Mouse (Mus musculus) limb, embryonic 15.5 days (tissue): ENCODE results near the gene Hexb. TPM values are rescaled to one million over a fixed set of nuclear protein-coding genes. Genes with fewer than 3 reads are reported as not detected.

Source experiments
- ATAC-seq: fragments of 200-750 bp; cut with Nextera tagmentation; 2 replicates; pipeline ENCODE4 v1.8.0; 2017; ENCODE audit warnings: low read depth, moderate TSS enrichment; ENCODE audit not compliant: insufficient number of reproducible peaks, low FRiP score, low TSS enrichment
- H3K27ac ChIP-seq: fragments of 300-500 bp; sonication (generic); 2 replicates; pipeline ENCODE4 v1.5.1; 2015; ENCODE audit warnings: moderate library complexity, mild to moderate bottlenecking, inconsistent platforms
- H3K27me3 ChIP-seq: fragments of 300-500 bp; sonication (generic); 2 replicates; pipeline ENCODE4 v1.6.1; 2015; ENCODE audit warnings: inconsistent platforms
- H3K36me3 ChIP-seq: fragments of 300-500 bp; sonication (generic); 2 replicates; pipeline ENCODE4 v1.6.1; 2015; ENCODE audit warnings: inconsistent platforms
- H3K4me1 ChIP-seq: fragments of 300-500 bp; sonication (generic); 2 replicates; pipeline ENCODE4 v1.6.1; 2015; ENCODE audit warnings: inconsistent platforms
- H3K4me2 ChIP-seq: fragments of 300-500 bp; sonication (generic); 2 replicates; pipeline ENCODE4 v1.6.1; 2015; ENCODE audit warnings: mild to moderate bottlenecking, inconsistent platforms
- H3K4me3 ChIP-seq: fragments of 300-500 bp; sonication (generic); 2 replicates; pipeline ENCODE4 v1.5.1; 2015; ENCODE audit warnings: mild to moderate bottlenecking, inconsistent platforms
- H3K9ac ChIP-seq: fragments of 300-500 bp; sonication (generic); 2 replicates; pipeline ENCODE4 v1.6.1; 2015; ENCODE audit warnings: inconsistent platforms
- H3K9me3 ChIP-seq: fragments of 300-500 bp; sonication (generic); 2 replicates; pipeline ENCODE4 v1.6.1; 2016; ENCODE audit warnings: inconsistent platforms
- WGBS: fragments of 180-500 bp; shearing (Covaris S2); methylation state at CpG from one replicate; pipeline ENCODE4 v1.1.7; 2015; 5-methylcytosine and 5-hydroxymethylcytosine counted together
- polyA plus RNA-seq: library from polyadenylated mRNA; unstranded; fragments of >200 nt; fragmentation: Nextera tagmentation; extraction: Ambion mirVana; gene quantifications from 2 replicates; pipeline ENCODE4 v1.2.1, GENCODE M21; 2015

Gene Hexb
- polyA plus RNA-seq, 1 experiment from 2014 or later = 63.1 TPM

DNA sequence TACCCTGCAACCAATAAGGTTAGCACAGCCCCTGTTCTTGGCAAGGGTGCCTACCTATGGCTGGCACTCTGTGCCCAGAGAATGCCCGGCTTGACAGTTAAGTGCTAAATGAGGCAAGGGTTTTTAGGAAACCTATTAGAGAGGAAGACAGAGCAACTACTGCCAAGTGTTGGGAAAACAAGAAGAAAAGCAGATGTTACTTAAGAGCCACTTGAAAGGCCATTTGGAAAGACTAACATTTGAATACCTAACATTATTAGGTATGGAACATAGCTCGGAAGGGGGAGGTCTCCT, 1.3 kb downstream of the Hexb start:
- no peak for ATAC-seq
- H3K27me3 ChIP-seq = no peaks in the 10 kb centered on the region
- no peaks in the 10 kb centered on the region for H3K36me3 ChIP-seq
- peaks cover 13% of the 10 kb centered on the region for H3K4me1 ChIP-seq
- no peak overlapping the region for H3K27ac ChIP-seq
- no peak overlapping the region for H3K9ac ChIP-seq
- no peak overlapping the region for H3K4me2 ChIP-seq
- 62% methylated on average over 2 of the region's 2 CpGs for WGBS
- H3K9me3 ChIP-seq = no peaks in the 10 kb centered on the region
- no peak overlapping the region for H3K4me3 ChIP-seq

GRCm38 (mm10) chr13:97196186-97196924, 1.8 kb downstream of the Hexb start:
- H3K27me3 ChIP-seq = no peaks in the 10 kb centered on the region
- no peak overlapping the region for H3K4me2 ChIP-seq
- no peak overlapping the region for H3K4me3 ChIP-seq
- no peaks in the 10 kb centered on the region for H3K36me3 ChIP-seq
- ATAC-seq = no peak
- H3K4me1 ChIP-seq = peaks cover 13% of the 10 kb centered on the region
- H3K9ac ChIP-seq = no peak overlapping the region
- WGBS = 66% methylated on average over 12 of the region's 12 CpGs
- no peak overlapping the region for H3K27ac ChIP-seq
- H3K9me3 ChIP-seq = no peaks in the 10 kb centered on the region

GRCm38 (mm10) chr13:97193420-97193819, 4.7 kb downstream of the Hexb start:
- Histone ChIP-seq H3K4me3 (no peak overlapping the region), H3K27ac (no peak overlapping the region), H3K9ac (no peak overlapping the region), H3K9me3 (no peaks in the 10 kb centered on the region), H3K4me2 (no peak overlapping the region), H3K4me1 (peaks cover 13% of the 10 kb centered on the region), H3K27me3 (no peaks in the 10 kb centered on the region), H3K36me3 (no peaks in the 10 kb centered on the region; the same call in 1 of the 2 replicates)
- no peak for ATAC-seq
- 37% methylated on average over 7 of the region's 7 CpGs for WGBS

- 85% methylated on average over 11 of the region's 11 CpGs for whole genome bisulfite sequencing
- Histone ChIP-seq H3K36me3 (no peaks in the 10 kb centered on the region; the same call in 1 of the 2 replicates), H3K4me1 (peaks cover 10% of the 10 kb centered on the region), H3K9me3 (no peaks in the 10 kb centered on the region), H3K9ac (no peak overlapping the region), H3K27ac (no peak overlapping the region), H3K4me2 (no peak overlapping the region), H3K27me3 (no peaks in the 10 kb centered on the region), H3K4me3 (no peak overlapping the region)
- no peak for ATAC-seq
Observed at GRCm38 (mm10) chr13:97192649-97193048, 5.5 kb downstream of the Hexb start.

DNA sequence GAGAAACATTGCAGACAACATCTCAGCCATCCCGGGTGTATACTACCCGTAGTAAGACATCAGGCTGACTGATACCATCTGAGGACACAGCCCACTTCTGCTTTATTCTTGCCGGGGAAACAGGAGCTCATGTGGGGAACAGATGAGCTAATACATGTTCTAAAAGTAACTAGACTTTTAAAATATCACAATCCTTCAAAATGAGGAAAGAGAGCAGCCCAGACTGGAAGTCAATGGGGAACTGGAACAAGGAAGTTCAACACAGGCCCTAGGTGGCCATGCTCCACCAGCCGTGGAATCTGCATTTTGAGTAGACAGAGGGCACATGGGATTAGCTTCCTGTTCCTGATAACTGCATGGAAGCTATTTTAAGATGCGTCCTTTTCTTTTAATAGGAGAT, 10.5 kb downstream of the Hexb start:
- peaks cover 12% of the 10 kb centered on the region for H3K36me3 ChIP-seq
- 71% methylated on average over 5 of the region's 5 CpGs for WGBS
- no peak overlapping the region for H3K4me3 ChIP-seq
- ATAC-seq = no peak
- H3K27ac ChIP-seq = no peak overlapping the region
- no peak overlapping the region for H3K9ac ChIP-seq
- H3K9me3 ChIP-seq = no peaks in the 10 kb centered on the region
- no peaks in the 10 kb centered on the region for H3K27me3 ChIP-seq
- 0 out of 2 replicates have a peak, but pooled peaks cover 2% of the 10 kb centered on the region for H3K4me1 ChIP-seq
- no peak overlapping the region for H3K4me2 ChIP-seq

DNA sequence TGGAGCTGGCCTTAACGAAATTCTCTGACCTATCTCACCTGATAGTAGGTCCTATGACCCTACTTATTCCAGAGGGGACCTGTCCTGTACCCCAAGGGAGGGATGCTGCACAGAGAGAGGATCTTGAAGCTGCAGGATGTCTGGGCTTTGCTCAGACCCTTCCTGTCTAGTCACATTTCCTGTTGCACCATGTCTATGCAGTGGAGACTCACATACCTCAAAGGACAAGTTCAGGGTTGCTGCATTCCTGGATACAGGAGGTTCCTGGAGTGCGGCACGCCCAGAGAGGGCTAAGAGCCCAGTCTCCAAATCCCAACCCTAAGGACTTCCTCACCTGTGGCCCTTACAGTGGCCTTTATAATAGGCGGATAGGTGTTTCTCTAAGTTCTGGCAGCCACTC, 11.8 kb downstream of the Hexb start:
- H3K4me1 ChIP-seq = no peaks in the 10 kb centered on the region
- no peak overlapping the region for H3K4me2 ChIP-seq
- no peak overlapping the region for H3K27ac ChIP-seq
- no peaks in the 10 kb centered on the region for H3K27me3 ChIP-seq
- no peak for ATAC-seq
- no peak overlapping the region for H3K9ac ChIP-seq
- H3K9me3 ChIP-seq = no peaks in the 10 kb centered on the region
- H3K4me3 ChIP-seq = no peak overlapping the region
- peaks cover 12% of the 10 kb centered on the region for H3K36me3 ChIP-seq
- WGBS = 68% methylated on average over 4 of the region's 4 CpGs

- Histone ChIP-seq H3K27ac (no peak overlapping the region), H3K4me1 (no peaks in the 10 kb centered on the region), H3K36me3 (peaks cover 28% of the 10 kb centered on the region), H3K27me3 (no peaks in the 10 kb centered on the region), H3K9ac (no peak overlapping the region), H3K4me3 (no peak overlapping the region), H3K9me3 (no peaks in the 10 kb centered on the region), H3K4me2 (no peak overlapping the region)
- ATAC-seq = no peak
- 63% methylated on average over 5 of the region's 5 CpGs for WGBS
Observed at GRCm38 (mm10) chr13:97184656-97185055, 13.5 kb downstream of the Hexb start.

DNA sequence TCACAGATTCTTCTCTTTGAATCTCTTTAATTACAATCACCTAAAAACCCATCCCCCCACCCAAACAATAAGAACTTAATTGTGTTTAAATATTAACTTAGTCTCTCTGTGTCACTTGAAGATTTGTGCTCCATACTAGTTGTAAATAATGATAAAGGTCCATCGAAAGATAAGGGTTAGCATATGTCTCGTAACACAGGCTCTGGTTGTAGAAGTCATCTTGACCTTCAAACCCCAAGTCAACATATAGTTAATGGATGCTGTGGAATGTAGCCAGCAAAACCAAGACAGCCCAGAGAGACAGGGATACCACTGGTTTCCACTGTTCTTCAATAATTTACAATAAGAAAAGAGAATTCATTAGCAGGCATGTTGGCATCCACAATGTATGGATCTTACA, 14.0 kb downstream of the Hexb start:
- no peak overlapping the region for H3K4me2 ChIP-seq
- H3K27ac ChIP-seq = no peak overlapping the region
- H3K4me1 ChIP-seq = no peaks in the 10 kb centered on the region
- no peaks in the 10 kb centered on the region for H3K27me3 ChIP-seq
- H3K9ac ChIP-seq = no peak overlapping the region
- peaks cover 32% of the 10 kb centered on the region for H3K36me3 ChIP-seq
- H3K9me3 ChIP-seq = no peaks in the 10 kb centered on the region
- no peak overlapping the region for H3K4me3 ChIP-seq
- WGBS = 92% methylated on average over 2 of the region's 2 CpGs
- ATAC-seq = no peak

- WGBS = 65% methylated on average over 4 of the region's 4 CpGs
- no peaks in the 10 kb centered on the region for H3K9me3 ChIP-seq
- no peak for ATAC-seq
Observed at GRCm38 (mm10) chr13:97182821-97183220, 15.3 kb downstream of the Hexb start.

GRCm38 (mm10) chr13:97180113-97180828, 17.9 kb downstream of the Hexb start:
- H3K9me3 ChIP-seq = no peaks in the 10 kb centered on the region
- ATAC-seq = no peak

More at GRCm38 (mm10) chr13:97182821-97183220, 15.3 kb downstream of the Hexb start:
- Histone ChIP-seq H3K4me2 (no peak overlapping the region), H3K27me3 (no peaks in the 10 kb centered on the region), H3K9ac (no peak overlapping the region), H3K4me1 (no peaks in the 10 kb centered on the region), H3K27ac (no peak overlapping the region), H3K36me3 (peaks cover 44% of the 10 kb centered on the region), H3K4me3 (no peak overlapping the region)

GRCm38 (mm10) chr13:97178943-97179342, 19.2 kb downstream of the Hexb start:
- Histone ChIP-seq H3K27me3 (no peaks in the 10 kb centered on the region), H3K9ac (no peak overlapping the region), H3K4me3 (no peak overlapping the region), H3K4me2 (no peak overlapping the region), H3K27ac (no peak overlapping the region), H3K4me1 (no peaks in the 10 kb centered on the region), H3K36me3 (peaks cover 74% of the 10 kb centered on the region), H3K9me3 (no peaks in the 10 kb centered on the region)
- 86% methylated on average over 7 of the region's 7 CpGs for WGBS
- no peak for ATAC-seq

More at GRCm38 (mm10) chr13:97180113-97180828, 17.9 kb downstream of the Hexb start:
- 87% methylated on average over 6 of the region's 6 CpGs for WGBS
- no peak overlapping the region for H3K4me2 ChIP-seq
- H3K4me3 ChIP-seq = no peak overlapping the region
- peaks cover 65% of the 10 kb centered on the region for H3K36me3 ChIP-seq
- no peaks in the 10 kb centered on the region for H3K27me3 ChIP-seq
- H3K27ac ChIP-seq = no peak overlapping the region
- H3K9ac ChIP-seq = no peak overlapping the region
- no peaks in the 10 kb centered on the region for H3K4me1 ChIP-seq

DNA sequence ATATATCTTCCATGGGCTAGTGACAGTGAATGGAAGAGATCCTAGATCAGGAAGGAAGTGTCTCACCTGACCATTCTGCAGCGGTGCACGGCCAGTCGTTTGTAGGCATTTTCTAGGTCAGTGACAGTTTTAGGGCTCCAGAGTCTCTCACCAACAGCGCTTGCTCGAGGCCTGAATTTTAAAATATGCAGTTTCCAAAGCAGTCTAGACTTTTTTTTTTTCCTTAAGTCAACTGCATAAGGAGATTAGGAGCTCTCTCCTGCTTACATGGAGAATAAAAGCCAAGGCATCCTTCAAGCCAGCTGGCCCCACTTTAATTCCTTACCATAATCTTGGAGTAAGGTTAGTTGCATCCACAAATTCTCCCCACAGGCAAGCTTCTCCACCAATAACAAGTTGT, 21.4 kb downstream of the Hexb start:
- Histone ChIP-seq H3K36me3 (peaks cover 86% of the 10 kb centered on the region), H3K27me3 (no peaks in the 10 kb centered on the region), H3K4me2 (no peak overlapping the region), H3K9me3 (no peaks in the 10 kb centered on the region), H3K27ac (no peak overlapping the region), H3K4me3 (no peak overlapping the region), H3K4me1 (no peaks in the 10 kb centered on the region), H3K9ac (no peak overlapping the region)
- ATAC-seq = no peak
- WGBS = 93% methylated on average over 5 of the region's 5 CpGs
